Mouse (Mus musculus) liver, adult 2 months (tissue): ENCODE measurements around the gene Foxo1.
A peak's percentile ranks its signal among the peaks of the same experiment; 100 is the strongest.

Experiments used
- CTCF ChIP-seq: fragments of 200-500 bp; IDR thresholded peaks from 2 replicates; pipeline ENCODE4 v1.5.1; 2011; ENCODE audit warnings: low read depth, low read length, control low read depth
- POLR2A ChIP-seq: fragments of 200-500 bp; IDR thresholded peaks from 2 replicates; pipeline ENCODE4 v1.6.1; 2011; ENCODE audit warnings: low read length, control low read depth; ENCODE audit not compliant: insufficient read depth; ENCODE audit errors: extremely low read depth

DNA sequence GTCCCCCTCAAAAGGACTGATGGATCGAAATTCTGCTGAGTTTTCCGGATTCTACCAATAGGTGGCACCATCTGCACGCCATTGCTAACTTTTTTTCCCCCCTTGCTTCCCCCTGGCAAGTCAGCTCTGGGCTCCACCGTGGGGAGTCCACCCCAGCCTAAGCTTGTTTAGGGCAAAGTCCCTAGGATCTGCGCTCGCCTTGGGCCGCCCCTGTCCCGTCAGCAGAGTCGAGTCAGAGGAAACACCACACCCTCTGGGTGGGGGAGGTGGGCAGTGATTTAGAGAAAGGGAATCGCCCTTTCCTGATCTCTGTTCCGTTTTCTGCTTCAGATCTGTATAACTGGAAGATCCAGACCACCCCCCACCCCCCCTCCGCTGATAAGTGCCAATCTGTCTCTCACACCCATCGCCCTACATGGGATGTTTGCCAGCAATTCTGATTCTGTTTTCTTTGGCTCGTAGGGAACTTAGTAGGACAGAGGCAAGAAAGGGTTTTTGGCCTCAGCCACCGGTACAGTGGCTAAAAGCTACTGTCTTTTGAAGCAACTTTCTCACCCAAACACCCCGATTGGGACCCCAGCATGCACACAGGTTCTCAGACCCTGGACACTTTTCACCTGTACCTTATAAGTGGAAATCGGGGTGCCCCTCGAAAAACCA is 10.2 kb upstream of the Foxo1 start:
- TF ChIP-seq CTCF (peak; percentile 73), POLR2A (no peak)
